Comparison of ENCODE assay signal across 9 mouse cellular contexts in genomic region chr3:78919850-78920249, GRCm38 (mm10).
A peak's percentile ranks its signal among the peaks of the same experiment; 100 is the strongest.
DNase-seq lines count a peak whose midpoint lies in the region; ATAC-seq lines count a peak whose summit lies in the region.
"Had no signal": no experiment of that assay in that cellular context is flagged by ENCODE, and none has a peak within 500 bp of the region (broad histone marks: within the 10 kb centered on the region; RNA-seq: fewer than 3 reads in every experiment).

No protein-coding gene starts in this region.

- H3K4me2 ChIP-seq in heart, embryonic 13.5 days = peak overlapping the region; percentile 71; the same call in 1 of the 2 replicates
- no peak overlapping the region for H3K4me2 ChIP-seq in midbrain, embryonic 11.5 days
- H3K4me2 ChIP-seq in limb, embryonic 15.5 days = peak overlapping the region; percentile 43; the same call in 1 of the 2 replicates

- H3K9me3 ChIP-seq in heart, embryonic 13.5 days = no peaks in the 10 kb centered on the region
- no peaks in the 10 kb centered on the region for H3K9me3 ChIP-seq in midbrain, embryonic 11.5 days (ENCODE audit: control insufficient read depth, low read length)
- no peaks in the 10 kb centered on the region for H3K9me3 ChIP-seq in midbrain, embryonic 10.5 days (replicated peaks)
- no peaks in the 10 kb centered on the region for H3K9me3 ChIP-seq in limb, embryonic 15.5 days
- H3K9me3 ChIP-seq in heart, embryonic 10.5 days = no peaks in the 10 kb centered on the region

- H3K4me3 ChIP-seq in heart, embryonic 13.5 days = no peak overlapping the region
- H3K4me3 ChIP-seq in midbrain, embryonic 11.5 days (ENCODE audit: low read depth, low read length) = no peak overlapping the region
- no peak overlapping the region for H3K4me3 ChIP-seq in midbrain, embryonic 10.5 days
- H3K4me3 ChIP-seq in limb, embryonic 15.5 days = no peak overlapping the region
- H3K4me3 ChIP-seq in heart, embryonic 10.5 days = no peak overlapping the region

- WGBS in heart, embryonic 13.5 days = 48% methylated on average over 6 of the region's 6 CpGs
- WGBS in midbrain, embryonic 11.5 days = 57% methylated on average over 6 of the region's 6 CpGs
- 57% methylated on average over 6 of the region's 6 CpGs for WGBS in midbrain, embryonic 10.5 days
- WGBS in limb, embryonic 15.5 days = 41% methylated on average over 6 of the region's 6 CpGs
- WGBS in heart, embryonic 10.5 days = 57% methylated on average over 6 of the region's 6 CpGs

- no peak for DNase-seq in heart, adult 18-20 months
- DNase-seq in midbrain, embryonic 11.5 days (ENCODE audit: low spot score, missing footprints) = peak; percentile 72
- no peak for DNase-seq in midbrain, embryonic 10.5 days (ENCODE audit: low spot score)
- DNase-seq in heart, embryonic 10.5 days (ENCODE audit: low spot score) = no peak
- no peak for DNase-seq in adrenal gland, postnatal 10 days

- H3K27ac ChIP-seq in heart, embryonic 13.5 days (replicated peaks) = no peak overlapping the region
- H3K27ac ChIP-seq in midbrain, embryonic 11.5 days (ENCODE audit: low read depth, low read length) = no peak overlapping the region
- no peak overlapping the region for H3K27ac ChIP-seq in midbrain, embryonic 10.5 days (replicated peaks)
- no peak overlapping the region for H3K27ac ChIP-seq in limb, embryonic 15.5 days
- H3K27ac ChIP-seq in heart, embryonic 10.5 days = no peak overlapping the region
- H3K27ac ChIP-seq: macrophage had no signal

- 0 out of 2 replicates have a peak, but pooled peaks cover 3% of the 10 kb centered on the region for H3K4me1 ChIP-seq in heart, embryonic 13.5 days
- H3K4me1 ChIP-seq in midbrain, embryonic 11.5 days (ENCODE audit: control insufficient read depth, insufficient read depth, low read length) = no peaks in the 10 kb centered on the region
- peaks cover 13% of the 10 kb centered on the region for H3K4me1 ChIP-seq in midbrain, embryonic 10.5 days
- 0 out of 2 replicates have a peak, but pooled peaks cover 2% of the 10 kb centered on the region for H3K4me1 ChIP-seq in limb, embryonic 15.5 days
- no peaks in the 10 kb centered on the region for H3K4me1 ChIP-seq in heart, embryonic 10.5 days

- no peaks in the 10 kb centered on the region for H3K27me3 ChIP-seq in heart, embryonic 13.5 days (replicated peaks)
- H3K27me3 ChIP-seq in midbrain, embryonic 11.5 days (ENCODE audit: control insufficient read depth, insufficient read depth, low read length) = no peaks in the 10 kb centered on the region
- H3K27me3 ChIP-seq in midbrain, embryonic 10.5 days (ENCODE audit: low read depth, poor library complexity, severe bottlenecking) = no peaks in the 10 kb centered on the region
- H3K27me3 ChIP-seq in limb, embryonic 15.5 days = no peaks in the 10 kb centered on the region
- no peaks in the 10 kb centered on the region for H3K27me3 ChIP-seq in heart, embryonic 10.5 days (ENCODE audit: insufficient read depth, poor library complexity, severe bottlenecking)

- H3K36me3 ChIP-seq in heart, embryonic 13.5 days = no peaks in the 10 kb centered on the region
- no peaks in the 10 kb centered on the region for H3K36me3 ChIP-seq in midbrain, embryonic 11.5 days (ENCODE audit: control insufficient read depth, insufficient read depth, low read length)
- H3K36me3 ChIP-seq in midbrain, embryonic 10.5 days = no peaks in the 10 kb centered on the region
- H3K36me3 ChIP-seq in limb, embryonic 15.5 days = no peaks in the 10 kb centered on the region
- no peaks in the 10 kb centered on the region for H3K36me3 ChIP-seq in heart, embryonic 10.5 days

- H3K9ac ChIP-seq in heart, embryonic 13.5 days = no peak overlapping the region
- no peak overlapping the region for H3K9ac ChIP-seq in midbrain, embryonic 11.5 days (ENCODE audit: low read length)
- no peak overlapping the region for H3K9ac ChIP-seq in limb, embryonic 15.5 days

- no peak for ATAC-seq in heart, embryonic 13.5 days (ENCODE audit: extremely low read depth, insufficient number of reproducible peaks, low FRiP score, low TSS enrichment)
- ATAC-seq in midbrain, embryonic 11.5 days (ENCODE audit: low FRiP score) = peak; percentile 30; the same call in 1 of the 2 replicates
- ATAC-seq in limb, embryonic 15.5 days (ENCODE audit: insufficient number of reproducible peaks, low FRiP score, low TSS enrichment, low read depth) = no peak
- no peak for ATAC-seq in cerebellum, adult (ENCODE audit: insufficient number of reproducible peaks, low FRiP score, low TSS enrichment)
